Mouse (Mus musculus) bone marrow, adult 2 months (tissue): ENCODE results near the gene Zswim3.

ENCODE experiments used
- CTCF ChIP-seq: fragments of 200-500 bp; IDR thresholded peaks from 2 replicates; pipeline ENCODE4 v1.5.1; 2011; ENCODE audit warnings: low read length, control low read depth; ENCODE audit not compliant: control insufficient read depth, insufficient read depth
- POLR2A ChIP-seq: fragments of 200-500 bp; IDR thresholded peaks from 2 replicates; pipeline ENCODE4 v1.6.1; 2011; ENCODE audit warnings: low read depth, mild to moderate bottlenecking, control low read depth, low read length, borderline replicate concordance; ENCODE audit not compliant: control insufficient read depth

DNA sequence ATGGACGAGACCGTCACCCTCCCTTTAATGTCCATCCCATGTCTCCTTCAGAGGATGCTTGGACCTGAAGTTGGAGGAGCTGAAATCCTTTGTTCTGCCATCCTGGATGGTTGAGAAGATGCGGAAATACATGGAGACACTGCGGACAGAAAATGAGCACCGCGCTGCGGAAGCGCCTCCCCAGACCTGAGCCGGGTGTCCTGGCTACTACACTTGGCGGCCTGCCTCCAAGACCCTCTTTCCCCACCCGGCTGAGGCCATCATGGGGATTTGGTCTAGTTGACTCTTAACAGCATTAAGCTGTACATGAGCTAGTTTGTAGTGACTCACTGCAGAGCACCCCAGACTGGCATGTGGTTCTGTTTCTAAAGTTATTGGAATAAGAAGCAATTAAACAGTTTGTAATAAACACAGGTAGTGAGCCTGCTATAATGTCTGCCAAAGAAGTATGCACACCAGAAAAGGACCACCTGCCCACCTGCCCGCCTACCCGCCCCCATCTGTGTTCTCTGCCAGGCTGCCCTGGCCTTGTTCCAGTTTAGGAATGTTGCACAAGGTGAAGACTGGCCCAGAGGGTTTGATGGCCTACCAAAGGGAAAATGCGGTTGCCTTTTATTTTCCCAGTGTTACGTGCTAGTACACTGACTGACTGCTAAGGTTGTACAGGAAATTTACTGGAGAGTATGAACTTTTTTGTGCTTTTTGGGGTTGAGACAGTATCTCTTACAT lies 36.9 kb upstream of the Zswim3 start:
- TF ChIP-seq CTCF (no peak), POLR2A (no peak)
